Mouse (Mus musculus) cortical plate, adult 2 months (tissue): ENCODE measurements at regions not wholly inside any gene's neighbourhood (a gene's known extent, or its start where the extent isn't known, plus 50 kb on each side); places are given as distances from the start of the nearest gene placed in this dataset.

Experiments
- CTCF ChIP-seq: fragments of 200-500 bp; IDR thresholded peaks from 2 replicates; pipeline ENCODE4 v1.5.1; 2011; ENCODE audit warnings: mild to moderate bottlenecking, control low read depth, low read length; ENCODE audit not compliant: insufficient read depth; ENCODE audit errors: extremely low read depth
- POLR2A ChIP-seq: fragments of 200-500 bp; IDR thresholded peaks from 2 replicates; pipeline ENCODE4 v1.6.1; 2011; ENCODE audit warnings: mild to moderate bottlenecking, low read length, control low read depth; ENCODE audit not compliant: insufficient read depth; ENCODE audit errors: extremely low read depth

GRCm38 (mm10) chr19:36670813-36671212, 65.6 kb downstream of the Ppp1r3c start:
- TF ChIP-seq POLR2A (no peak), CTCF (no peak)
